Mouse (Mus musculus) hindbrain, embryonic 11.5 days (tissue): Measurements from ENCODE around the gene Inpp4b. TPM values are rescaled to one million over a fixed set of nuclear protein-coding genes. Genes with fewer than 3 reads are reported as not detected.

Experiments
- ATAC-seq: fragments of 200-750 bp; cut with Nextera tagmentation; 2 replicates; pipeline ENCODE4 v1.8.0; 2017; ENCODE audit warnings: mild to moderate bottlenecking, moderate TSS enrichment, moderate library complexity; ENCODE audit not compliant: low FRiP score
- DNase-seq: peaks from one replicate; pipeline ENCODE4 v3.0.0-alpha.2; 2015; ENCODE audit warnings: low spot score
- H3K27ac ChIP-seq: fragments of 300-500 bp; sonication (generic); 2 replicates; pipeline ENCODE4 v1.5.1; 2014; ENCODE audit warnings: mild to moderate bottlenecking, low read depth, low read length
- H3K27me3 ChIP-seq: fragments of 300-500 bp; sonication (generic); 2 replicates; pipeline ENCODE4 v1.6.1; 2014; ENCODE audit warnings: mild to moderate bottlenecking, low read length, moderate library complexity, mixed read lengths; ENCODE audit not compliant: control insufficient read depth, insufficient read depth
- H3K36me3 ChIP-seq: fragments of 300-500 bp; sonication (generic); 2 replicates; pipeline ENCODE4 v1.6.1; 2014; ENCODE audit warnings: mild to moderate bottlenecking, low read length, moderate library complexity, mixed read lengths; ENCODE audit not compliant: control insufficient read depth, insufficient read depth
- H3K4me1 ChIP-seq: fragments of 300-500 bp; sonication (generic); replicated peaks from 2 replicates; pipeline ENCODE4 v1.6.1; 2014; ENCODE audit warnings: low read length, mixed read lengths; ENCODE audit not compliant: control insufficient read depth, insufficient read depth
- H3K4me2 ChIP-seq: fragments of 300-500 bp; sonication (generic); replicated peaks from 2 replicates; pipeline ENCODE4 v1.6.1; 2014; ENCODE audit warnings: mild to moderate bottlenecking, low read depth, low read length
- H3K4me3 ChIP-seq: fragments of 300-500 bp; sonication (generic); 2 replicates; pipeline ENCODE4 v1.5.1; 2014; ENCODE audit warnings: low read depth, low read length
- H3K9ac ChIP-seq: fragments of 300-500 bp; sonication (generic); 2 replicates; pipeline ENCODE4 v1.6.1; 2014; ENCODE audit warnings: low read depth, low read length
- H3K9me3 ChIP-seq: fragments of 300-500 bp; sonication (generic); 2 replicates; pipeline ENCODE4 v1.6.1; 2016; ENCODE audit warnings: low read length; ENCODE audit not compliant: control insufficient read depth
- WGBS: fragments of 180-500 bp; shearing (Covaris S2); extraction: QIAGEN DNeasy Blood & Tissue Kit; methylation state at CpG from one replicate; pipeline ENCODE4 v1.1.7; 2014; 5-methylcytosine and 5-hydroxymethylcytosine counted together
- polyA plus RNA-seq: library from polyadenylated mRNA; unstranded; fragments of >200 nt; fragmentation: Nextera tagmentation; extraction: Ambion mirVana; gene quantifications from 2 replicates; pipeline ENCODE4 v1.2.1, GENCODE M21; 2014

The Inpp4b gene
- polyA plus RNA-seq, 1 experiment from 2014 or later = 7.0 TPM

DNA sequence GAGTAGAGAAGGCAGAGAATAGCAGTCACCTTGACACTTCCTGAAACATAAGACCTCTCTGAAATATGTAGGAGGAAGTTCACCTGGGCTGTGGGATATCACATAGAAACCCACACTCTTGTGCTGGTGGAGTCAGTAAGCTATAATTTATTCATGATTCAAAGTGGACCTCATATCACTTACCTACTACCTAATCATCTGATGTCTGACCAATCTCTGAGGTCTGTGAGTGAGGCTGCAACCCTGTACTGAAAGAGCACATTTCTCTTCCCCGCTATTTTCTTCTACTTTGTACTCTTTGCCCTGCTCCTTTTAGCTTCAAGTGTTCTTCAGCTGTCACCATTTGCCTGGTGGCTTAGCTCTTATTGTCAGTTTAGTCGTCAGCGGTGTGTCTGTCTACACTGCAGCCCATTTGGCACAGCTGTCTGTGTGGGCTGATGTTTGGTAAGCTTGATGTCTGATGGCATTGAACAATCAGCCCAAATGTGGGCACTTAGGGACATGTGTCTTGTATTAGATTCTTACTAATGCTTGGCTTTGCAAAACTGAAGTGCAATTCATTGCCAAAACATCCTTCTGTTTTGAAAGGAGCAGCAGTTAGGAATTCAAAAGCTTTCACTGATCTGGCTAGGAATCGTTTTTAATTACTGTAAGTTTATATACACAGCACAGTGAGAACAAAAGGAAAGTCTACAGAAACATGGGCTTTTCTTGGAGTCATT lies 434.3 kb downstream of the Inpp4b start:
- 60% methylated on average over 4 of the region's 4 CpGs for WGBS
- no peak overlapping the region for H3K4me2 ChIP-seq
- H3K4me1 ChIP-seq = no peaks in the 10 kb centered on the region
- no peaks in the 10 kb centered on the region for H3K9me3 ChIP-seq
- H3K27ac ChIP-seq = no peak overlapping the region
- no peaks in the 10 kb centered on the region for H3K27me3 ChIP-seq
- H3K4me3 ChIP-seq = no peak overlapping the region
- H3K9ac ChIP-seq = no peak overlapping the region
- ATAC-seq (no peak), DNase-seq (no peak)
- no peaks in the 10 kb centered on the region for H3K36me3 ChIP-seq

DNA sequence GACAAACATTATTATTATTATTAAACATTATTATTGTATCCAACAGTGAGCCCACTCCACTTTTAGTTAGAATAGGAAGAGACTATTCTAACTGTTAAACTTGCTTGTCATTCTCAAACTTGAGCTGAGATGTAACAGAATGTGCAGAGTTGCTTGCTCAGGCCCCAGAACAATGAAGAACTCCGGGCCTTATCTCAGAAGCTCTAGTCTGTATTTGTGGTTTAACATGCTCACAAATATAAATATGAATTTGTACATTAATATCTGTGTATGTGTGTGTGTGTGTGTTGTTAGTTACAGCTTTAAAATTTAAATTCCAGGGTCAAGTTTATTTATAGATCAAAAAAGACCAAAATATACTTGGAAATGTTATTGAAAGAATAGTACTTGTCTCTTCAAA lies 435.3 kb downstream of the Inpp4b start:
- H3K9ac ChIP-seq = no peak overlapping the region
- no peaks in the 10 kb centered on the region for H3K4me1 ChIP-seq
- no peak overlapping the region for H3K4me3 ChIP-seq
- ATAC-seq (no peak), DNase-seq (no peak)
- H3K27me3 ChIP-seq = no peaks in the 10 kb centered on the region
- H3K36me3 ChIP-seq = no peaks in the 10 kb centered on the region
- no peaks in the 10 kb centered on the region for H3K9me3 ChIP-seq
- H3K4me2 ChIP-seq = no peak overlapping the region
- H3K27ac ChIP-seq = no peak overlapping the region
- 93% methylated on average over 1 of the region's 1 CpGs for WGBS

DNA sequence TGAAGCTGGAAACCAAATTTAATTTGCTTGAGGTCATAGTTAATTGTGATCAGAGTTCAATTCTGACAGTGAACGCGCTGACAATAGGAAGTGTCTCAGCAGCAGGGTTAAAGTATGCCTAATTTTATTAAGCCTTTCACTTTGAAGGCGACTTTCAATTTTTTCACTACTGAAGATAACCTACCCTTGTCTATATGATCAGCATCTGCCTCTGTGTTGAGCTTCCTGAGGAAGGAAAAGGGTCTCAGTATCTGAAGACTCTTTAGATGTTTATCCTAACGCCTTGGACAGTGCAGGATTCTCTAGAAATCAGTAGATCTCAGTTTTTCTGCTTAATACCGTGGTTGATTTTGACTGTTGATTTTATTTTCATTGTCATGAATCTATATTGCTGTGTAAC lies 437.1 kb downstream of the Inpp4b start:
- ATAC-seq (no peak), DNase-seq (no peak)
- Histone ChIP-seq H3K27ac (no peak overlapping the region), H3K27me3 (no peaks in the 10 kb centered on the region), H3K9ac (no peak overlapping the region), H3K36me3 (no peaks in the 10 kb centered on the region), H3K4me3 (no peak overlapping the region), H3K4me2 (no peak overlapping the region), H3K9me3 (no peaks in the 10 kb centered on the region), H3K4me1 (no peaks in the 10 kb centered on the region)
- WGBS = 88% methylated on average over 5 of the region's 5 CpGs

DNA sequence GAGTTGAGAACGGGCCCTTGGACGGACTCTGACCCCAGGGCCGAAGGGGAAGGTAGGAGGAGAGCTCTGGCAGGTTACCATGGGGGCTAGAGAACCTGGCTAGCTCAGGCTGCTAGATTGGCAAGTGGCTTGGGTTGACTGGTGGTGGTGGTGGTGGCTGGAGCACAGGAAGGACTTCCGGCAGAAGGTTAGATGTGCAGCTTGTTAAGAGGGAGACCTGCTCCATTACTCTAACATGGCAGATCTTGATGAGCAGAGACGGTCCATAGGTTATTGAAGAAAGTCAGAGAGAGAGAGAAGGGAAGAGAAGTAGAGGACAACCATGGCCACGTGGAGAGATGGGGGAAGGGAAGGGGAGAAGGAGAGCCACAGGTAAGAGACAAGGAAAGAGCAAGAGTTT lies 437.8 kb downstream of the Inpp4b start:
- ATAC-seq (no peak), DNase-seq (no peak)
- Histone ChIP-seq H3K9ac (no peak overlapping the region), H3K27me3 (no peaks in the 10 kb centered on the region), H3K27ac (no peak overlapping the region), H3K4me2 (no peak overlapping the region), H3K36me3 (no peaks in the 10 kb centered on the region), H3K4me1 (no peaks in the 10 kb centered on the region), H3K4me3 (no peak overlapping the region), H3K9me3 (no peaks in the 10 kb centered on the region)
- WGBS = 93% methylated on average over 6 of the region's 6 CpGs

DNA sequence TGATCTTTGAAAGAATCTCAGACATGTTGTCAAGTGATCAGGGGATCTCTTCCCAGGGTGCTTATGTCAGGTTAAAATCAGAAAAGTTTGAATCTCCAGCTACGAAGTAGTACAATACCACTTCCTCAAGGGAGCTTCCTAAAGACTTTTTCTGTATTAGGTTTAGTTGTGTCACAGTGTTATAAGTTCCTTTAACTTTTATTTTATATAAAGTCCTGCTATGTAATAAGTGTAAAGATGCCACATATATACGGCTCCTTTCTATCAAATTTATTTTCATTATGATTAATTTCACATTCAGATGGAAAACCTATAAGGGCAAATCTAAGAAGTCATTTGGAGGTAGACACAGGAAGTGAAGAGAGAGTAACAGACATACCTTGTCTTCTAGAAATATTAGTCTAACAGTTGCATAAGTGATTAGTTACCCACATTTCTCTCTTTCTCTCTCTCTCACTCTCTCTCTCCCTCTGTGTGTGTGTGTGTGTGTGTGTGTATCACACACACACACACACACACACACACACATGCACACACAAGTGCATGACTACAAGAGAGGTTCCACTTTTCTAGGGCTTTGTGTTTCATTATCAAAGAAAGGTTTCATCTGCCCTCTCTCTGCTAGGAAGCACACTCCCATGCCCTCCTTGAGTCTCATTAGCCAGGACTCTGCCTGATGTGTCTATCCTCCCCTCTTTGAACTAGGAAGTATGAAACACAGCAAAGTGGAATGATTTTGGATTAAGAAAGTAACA lies 438.7 kb downstream of the Inpp4b start:
- Histone ChIP-seq H3K4me3 (no peak overlapping the region), H3K36me3 (no peaks in the 10 kb centered on the region), H3K9ac (no peak overlapping the region), H3K27me3 (no peaks in the 10 kb centered on the region), H3K9me3 (no peaks in the 10 kb centered on the region), H3K4me1 (no peaks in the 10 kb centered on the region), H3K27ac (no peak overlapping the region), H3K4me2 (no peak overlapping the region)
- ATAC-seq (no peak), DNase-seq (no peak)
- 86% methylated on average over 2 of the region's 2 CpGs for WGBS

DNA sequence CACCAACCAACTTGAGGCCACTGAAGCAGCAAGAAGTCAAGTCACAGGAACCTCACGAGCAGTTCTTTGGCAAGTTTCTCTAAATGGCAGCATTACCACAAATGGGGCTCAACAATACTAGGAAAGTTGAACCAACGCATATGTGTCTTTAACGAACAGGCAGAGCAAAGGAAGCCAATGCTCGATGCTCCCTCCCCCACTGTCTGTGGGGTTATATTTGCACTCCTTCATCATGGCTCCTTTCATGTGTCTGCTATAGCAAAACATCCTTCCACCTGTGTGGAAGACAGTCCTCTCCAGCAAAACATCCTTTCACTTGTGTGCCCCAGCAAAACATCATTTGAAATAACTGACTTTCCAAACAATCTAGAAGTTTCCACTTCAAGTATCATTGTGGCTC lies 440.4 kb downstream of the Inpp4b start:
- DNase-seq = no peak
- no peak for ATAC-seq
- H3K36me3 ChIP-seq = no peaks in the 10 kb centered on the region
- no peak overlapping the region for H3K4me3 ChIP-seq
- H3K4me2 ChIP-seq = no peak overlapping the region
- H3K4me1 ChIP-seq = no peaks in the 10 kb centered on the region
- no peak overlapping the region for H3K9ac ChIP-seq
- no peaks in the 10 kb centered on the region for H3K9me3 ChIP-seq
- H3K27ac ChIP-seq = no peak overlapping the region
- WGBS = 92% methylated on average over 4 of the region's 4 CpGs
- H3K27me3 ChIP-seq = no peaks in the 10 kb centered on the region

DNA sequence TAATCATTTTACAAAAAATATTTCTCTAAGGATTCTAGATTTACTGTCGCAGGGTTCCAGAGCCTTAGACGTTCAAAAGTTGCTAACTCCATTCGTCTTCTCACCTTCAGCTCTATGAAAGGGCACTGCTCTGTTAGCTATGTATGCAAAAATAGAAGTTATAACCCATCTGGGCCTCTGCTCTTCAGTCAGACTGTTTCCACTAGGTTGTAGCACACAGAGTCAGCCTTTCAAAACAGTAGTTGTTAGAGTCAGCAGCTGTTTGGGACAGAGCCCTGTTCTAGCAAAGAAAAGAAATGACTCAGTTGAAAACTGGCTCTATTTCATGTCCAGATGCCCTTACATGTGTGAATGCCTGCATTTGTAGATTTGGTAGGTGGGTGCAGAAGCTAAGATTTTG lies 442.4 kb downstream of the Inpp4b start:
- Histone ChIP-seq H3K27ac (no peak overlapping the region), H3K27me3 (no peaks in the 10 kb centered on the region), H3K36me3 (no peaks in the 10 kb centered on the region), H3K4me2 (no peak overlapping the region), H3K9ac (no peak overlapping the region), H3K4me1 (no peaks in the 10 kb centered on the region), H3K9me3 (no peaks in the 10 kb centered on the region), H3K4me3 (no peak overlapping the region)
- 91% methylated on average over 3 of the region's 3 CpGs for WGBS
- ATAC-seq (no peak), DNase-seq (no peak)

DNA sequence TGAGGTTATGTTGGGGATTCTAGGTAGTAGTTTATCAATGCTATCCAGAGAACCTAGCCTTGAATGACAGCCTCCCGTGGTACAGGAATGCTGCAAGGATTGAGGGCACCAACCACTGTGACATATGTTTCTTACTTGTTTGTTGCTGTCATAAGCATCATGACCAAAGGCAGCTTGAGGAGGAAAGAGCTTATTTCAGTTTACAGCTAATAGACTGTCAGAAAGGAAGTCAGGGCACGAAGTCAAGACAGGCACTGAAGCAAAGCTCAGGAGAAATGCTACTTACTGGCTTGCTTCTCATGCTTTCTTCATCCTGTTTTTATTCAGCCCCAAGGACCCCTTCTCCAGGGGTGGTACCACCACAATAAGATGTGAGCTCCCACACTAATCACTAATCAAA lies 446.1 kb downstream of the Inpp4b start:
- Histone ChIP-seq H3K9ac (no peak overlapping the region), H3K27me3 (no peaks in the 10 kb centered on the region), H3K36me3 (no peaks in the 10 kb centered on the region), H3K4me3 (no peak overlapping the region), H3K4me2 (no peak overlapping the region), H3K27ac (no peak overlapping the region), H3K4me1 (no peaks in the 10 kb centered on the region), H3K9me3 (no peaks in the 10 kb centered on the region)
- 73% methylated on average over 2 of the region's 2 CpGs for WGBS
- DNase-seq (no peak), ATAC-seq (no peak)

DNA sequence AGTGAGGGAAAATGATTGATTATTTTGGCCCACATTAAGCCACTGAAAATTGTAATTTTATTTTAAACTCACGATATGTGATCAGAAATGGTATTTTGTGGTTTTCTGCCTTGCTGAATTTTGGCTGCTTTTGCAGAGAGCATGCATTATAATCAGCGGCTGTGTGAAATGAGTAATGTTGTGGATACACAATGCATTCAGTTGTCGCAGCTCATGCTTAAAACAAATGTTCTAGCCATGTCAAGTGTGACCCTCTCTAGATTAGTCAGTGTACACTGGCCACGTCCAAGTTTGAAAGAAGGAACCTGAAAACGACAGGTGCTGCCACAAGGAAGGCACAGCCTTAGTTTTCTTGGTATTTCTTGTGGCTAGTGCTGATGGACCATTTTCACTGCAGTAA lies 450.3 kb downstream of the Inpp4b start:
- Histone ChIP-seq H3K27ac (no peak overlapping the region), H3K36me3 (no peaks in the 10 kb centered on the region), H3K27me3 (no peaks in the 10 kb centered on the region), H3K4me1 (no peaks in the 10 kb centered on the region), H3K9me3 (no peaks in the 10 kb centered on the region), H3K9ac (no peak overlapping the region), H3K4me2 (no peak overlapping the region), H3K4me3 (no peak overlapping the region)
- WGBS = 67% methylated on average over 5 of the region's 5 CpGs
- ATAC-seq = no peak
- DNase-seq = no peak
